Mouse (Mus musculus) adrenal gland, adult 8-10 months (tissue): Measurements from ENCODE around the gene A930009A15Rik. TPM values are rescaled to one million over a fixed set of nuclear protein-coding genes. Genes with fewer than 3 reads are reported as not detected.

Experiments used
- total RNA-seq, 4 experiments: library from RNA; stranded (reverse); gene quantifications; 2 replicates each; pipeline ENCODE4 v1.2.4; 2022

The A930009A15Rik gene
- total RNA-seq, 4 experiments from 2014 or later = not detected

Other genes with a start within 250 kb of the A930009A15Rik start
- gene Tmem19, start 207.5 kb upstream of the A930009A15Rik start, total RNA-seq = 10 to 100 TPM; 40.3 to 48.9 (median 42.9) TPM
- gene Thap2, start 185.5 kb upstream of the A930009A15Rik start, total RNA-seq = 10 to 100 TPM; 12.0 to 13.5 (median 12.9) TPM
- 10 to 100 TPM; 43.1 to 61.9 (median 51.4) TPM for gene Zfc3h1, start 185.0 kb upstream of the A930009A15Rik start, total RNA-seq
- gene Lgr5, start 17.8 kb downstream of the A930009A15Rik start, total RNA-seq = 10 to 100 TPM; 28.0 to 59.5 (median 39.6) TPM
- 1 to 10 TPM; 1.1 to 3.4 (median 1.4) TPM for gene Tspan8, start 246.8 kb downstream of the A930009A15Rik start, total RNA-seq